Mouse (Mus musculus) layer of hippocampus, postnatal 25 days (tissue): ENCODE data around the gene Esr1. TPM values are rescaled to one million over a fixed set of nuclear protein-coding genes. Genes with fewer than 3 reads are reported as not detected.
"Not testable (repeated sequence)": the region's sequence is repeated elsewhere in the genome, so short reads cannot be mapped to it uniquely, and the experiment has no call there.

Experiments used
- DNase-seq, 2 experiments: peaks; one replicate each; pipeline ENCODE4 v3.0.0; 2022; ENCODE audit warnings: mixed read lengths in 2 of 2, low spot score in 1 of 2; ENCODE audit errors: extremely low spot score in 1 of 2
- total RNA-seq, 2 experiments: library from RNA; stranded (reverse); gene quantifications; 2 replicates each; pipeline ENCODE4 v1.2.3; 2021

The Esr1 gene
- total RNA-seq, 2 experiments from 2014 or later, result 2.4 to 2.8 TPM

- DNase-seq, result no peak
These were observed 71.7 kb downstream of the Esr1 start for GRCm38 (mm10) chr10:4683106-4683505.

GRCm38 (mm10) chr10:4683711-4684265, 72.4 kb downstream of the Esr1 start:
- no peak for DNase-seq

- no peak for DNase-seq
These were observed 83.0 kb downstream of the Esr1 start for GRCm38 (mm10) chr10:4694336-4694865.

GRCm38 (mm10) chr10:4709915-4710314, 98.5 kb downstream of the Esr1 start:
- DNase-seq, result peak in 1 of 2 experiments; percentile 5

DNA sequence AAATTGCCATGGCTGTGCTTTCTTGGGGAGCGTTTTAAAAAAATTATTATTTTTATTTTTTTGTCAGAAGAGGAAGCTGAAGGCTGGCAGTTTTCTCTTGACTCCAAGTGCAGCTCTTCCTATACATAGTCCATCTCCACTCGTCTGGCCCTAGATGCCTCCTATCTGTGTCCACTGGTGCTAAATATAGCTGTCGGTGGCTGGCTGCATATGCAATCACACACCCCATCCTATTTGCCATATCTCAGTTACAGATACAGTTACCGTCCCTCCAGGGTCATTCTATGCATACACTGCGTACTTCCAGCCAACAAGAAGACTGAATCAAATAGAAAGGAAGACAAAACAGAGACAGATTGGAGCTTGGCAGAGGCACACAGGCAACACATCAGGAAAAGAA, 100.0 kb downstream of the Esr1 start:
- DNase-seq, result no peak

DNA sequence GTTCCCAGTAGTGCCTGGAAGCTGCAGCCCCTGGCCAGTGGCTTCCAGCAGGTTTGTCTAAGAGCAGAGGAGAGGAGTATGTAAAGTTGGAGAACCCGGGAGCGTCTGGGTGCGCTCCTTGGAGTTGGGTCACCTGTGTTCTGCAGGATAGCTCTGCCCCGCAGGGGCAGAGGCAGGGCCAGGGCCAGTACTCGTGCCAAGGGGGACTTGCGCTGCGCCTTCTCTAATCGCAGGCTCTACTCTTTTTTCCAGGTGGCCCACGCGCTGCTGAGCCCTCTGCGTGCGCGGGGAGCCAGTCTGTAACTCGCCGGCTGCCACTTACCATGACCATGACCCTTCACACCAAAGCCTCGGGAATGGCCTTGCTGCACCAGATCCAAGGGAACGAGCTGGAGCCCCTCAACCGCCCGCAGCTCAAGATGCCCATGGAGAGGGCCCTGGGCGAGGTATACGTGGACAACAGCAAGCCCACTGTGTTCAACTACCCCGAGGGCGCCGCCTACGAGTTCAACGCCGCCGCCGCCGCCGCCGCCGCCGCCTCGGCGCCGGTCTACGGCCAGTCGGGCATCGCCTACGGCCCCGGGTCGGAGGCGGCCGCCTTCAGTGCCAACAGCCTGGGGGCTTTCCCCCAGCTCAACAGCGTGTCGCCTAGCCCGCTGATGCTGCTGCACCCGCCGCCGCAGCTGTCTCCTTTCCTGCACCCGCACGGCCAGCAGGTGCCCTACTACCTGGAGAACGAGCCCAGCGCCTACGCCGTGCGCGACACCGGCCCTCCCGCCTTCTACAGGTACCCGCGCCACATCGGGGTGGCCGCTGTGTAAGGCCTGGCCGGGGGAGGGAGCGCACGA, 100.9 kb downstream of the Esr1 start:
- no peak for DNase-seq

DNA sequence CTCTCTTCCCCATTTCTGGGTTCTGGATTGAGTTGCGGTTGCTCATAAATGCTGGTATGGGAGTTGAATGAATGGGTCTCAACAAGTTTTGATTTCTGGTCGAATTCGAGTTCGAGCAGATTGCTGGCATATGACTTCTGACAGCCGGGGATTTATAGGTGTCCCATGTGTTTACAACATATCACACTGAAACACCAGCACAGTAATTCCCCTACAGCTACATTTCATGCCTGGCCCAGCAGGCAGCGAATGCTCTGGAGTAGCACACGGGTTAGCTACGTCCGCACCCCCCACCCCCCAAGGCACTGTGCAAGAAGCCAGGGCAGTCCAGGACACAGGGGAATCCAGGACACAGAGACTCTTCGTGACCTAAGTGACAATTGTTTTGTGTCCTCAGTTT, 102.0 kb downstream of the Esr1 start:
- no peak for DNase-seq

- DNase-seq, result no peak
These were observed 113.5 kb downstream of the Esr1 start for GRCm38 (mm10) chr10:4724851-4725250.

DNA sequence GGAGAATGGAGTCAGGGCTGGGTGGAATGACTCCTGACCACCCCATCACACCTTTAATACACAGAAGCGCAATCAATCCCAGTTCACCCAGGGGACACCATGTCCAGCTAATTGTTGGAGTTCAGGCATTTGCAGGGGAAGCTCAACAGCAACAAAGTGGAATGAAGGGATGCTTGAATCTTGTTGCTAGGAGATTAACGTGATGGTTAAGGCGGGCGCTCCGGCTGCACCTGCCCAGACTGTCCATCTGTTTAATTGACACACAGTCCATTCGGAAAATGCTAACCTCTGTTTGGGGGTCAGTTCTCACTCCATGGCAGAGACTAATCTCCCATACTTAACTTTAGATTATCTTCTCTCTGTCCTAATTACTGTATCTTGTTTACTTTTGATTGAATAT, 114.7 kb downstream of the Esr1 start:
- DNase-seq, result no peak

GRCm38 (mm10) chr10:4732328-4732727, 120.9 kb downstream of the Esr1 start:
- DNase-seq, result no peak

GRCm38 (mm10) chr10:4733987-4734386, 122.6 kb downstream of the Esr1 start:
- no peak for DNase-seq

GRCm38 (mm10) chr10:4734942-4735341, 123.5 kb downstream of the Esr1 start:
- no peak for DNase-seq

- DNase-seq, result no peak
These were observed 126.9 kb downstream of the Esr1 start for GRCm38 (mm10) chr10:4738311-4738710.

GRCm38 (mm10) chr10:4751091-4751490, 139.7 kb downstream of the Esr1 start:
- not testable (repeated sequence) for DNase-seq

DNA sequence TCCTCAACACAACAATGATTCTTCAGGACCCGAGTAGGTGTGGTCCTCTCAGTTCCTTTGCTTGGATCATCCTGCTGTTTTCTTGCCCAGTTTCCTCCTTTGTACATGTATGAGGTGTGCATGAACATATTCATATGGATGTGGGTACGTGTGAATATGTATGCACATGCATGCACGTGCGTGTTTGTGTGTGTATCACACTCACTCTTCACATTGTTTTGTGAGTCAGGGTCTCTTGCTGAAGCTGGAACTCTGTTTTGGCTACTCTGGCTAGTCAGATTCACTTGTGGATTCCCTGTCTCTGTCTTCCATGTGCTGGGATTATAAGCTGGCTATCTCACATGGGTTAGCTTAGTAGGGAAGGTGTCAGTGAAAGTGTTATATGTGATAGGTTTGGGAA, 141.6 kb downstream of the Esr1 start:
- no peak for DNase-seq

GRCm38 (mm10) chr10:4775541-4775940, 164.1 kb downstream of the Esr1 start:
- no peak for DNase-seq

GRCm38 (mm10) chr10:4776007-4776713, 164.8 kb downstream of the Esr1 start:
- no peak for DNase-seq

GRCm38 (mm10) chr10:4776714-4777090, 165.3 kb downstream of the Esr1 start:
- DNase-seq, result no peak

GRCm38 (mm10) chr10:4777996-4778395, 166.6 kb downstream of the Esr1 start:
- no peak for DNase-seq

GRCm38 (mm10) chr10:4780926-4781325, 169.5 kb downstream of the Esr1 start:
- no peak for DNase-seq

GRCm38 (mm10) chr10:4787003-4787628, 175.7 kb downstream of the Esr1 start:
- no peak for DNase-seq
